Mouse (Mus musculus) inflammation-experienced regulatory T-cells, adult 6 months (primary cell): ENCODE results near the gene Cldn7. TPM values are rescaled to one million over a fixed set of nuclear protein-coding genes. Genes with fewer than 3 reads are reported as not detected.
"Not testable (repeated sequence)": the region's sequence is repeated elsewhere in the genome, so short reads cannot be mapped to it uniquely, and the experiment has no call there.

Source experiments
- ATAC-seq: one replicate; pipeline ENCODE4 v1.8.0; 2017
- polyA plus RNA-seq, 3 experiments: library from polyadenylated mRNA; unstranded; fragments of 100-300 nt; shearing (Covaris generic); gene quantifications; one replicate each; pipeline ENCODE4 v1.2.1; 2017

Gene Cldn7
- 1 to 10 TPM in 1 of 3 experiments, not detected in 2; 1.1 TPM for polyA plus RNA-seq

DNA sequence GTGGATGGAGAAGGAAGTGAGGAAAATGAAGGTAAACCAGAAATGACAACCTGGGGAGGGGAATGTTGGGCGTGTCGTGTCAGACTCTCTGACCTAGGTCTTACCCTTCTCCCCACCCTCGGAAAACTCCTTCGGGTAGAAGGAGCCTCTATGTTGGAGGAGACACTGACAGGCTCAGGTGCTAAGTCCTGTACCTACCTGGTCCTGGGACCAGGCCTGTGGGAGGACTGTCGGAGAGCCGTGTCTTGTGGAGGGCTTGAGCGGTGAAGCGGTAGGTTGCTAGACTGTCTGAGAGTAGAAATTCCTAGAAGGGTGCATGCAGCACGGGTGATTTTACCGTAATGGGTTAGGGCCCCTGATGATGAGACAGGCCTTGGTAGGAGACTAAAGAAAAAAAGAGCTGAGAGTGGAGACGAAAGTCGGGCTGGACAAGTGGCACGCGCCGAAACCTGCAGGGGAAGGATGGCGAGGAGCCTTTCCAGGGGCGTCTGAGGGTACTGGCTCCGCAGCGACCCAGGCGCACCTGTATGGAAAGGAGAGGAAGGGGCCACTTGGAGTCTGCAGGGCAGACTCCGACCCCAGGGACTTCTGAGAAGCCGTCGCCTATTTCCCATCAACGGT, at the start of gene Cldn7:
Cldn7 (plus strand) TSS at position 130 of the 621 bp plus-strand sequence.
- no peak for ATAC-seq

DNA sequence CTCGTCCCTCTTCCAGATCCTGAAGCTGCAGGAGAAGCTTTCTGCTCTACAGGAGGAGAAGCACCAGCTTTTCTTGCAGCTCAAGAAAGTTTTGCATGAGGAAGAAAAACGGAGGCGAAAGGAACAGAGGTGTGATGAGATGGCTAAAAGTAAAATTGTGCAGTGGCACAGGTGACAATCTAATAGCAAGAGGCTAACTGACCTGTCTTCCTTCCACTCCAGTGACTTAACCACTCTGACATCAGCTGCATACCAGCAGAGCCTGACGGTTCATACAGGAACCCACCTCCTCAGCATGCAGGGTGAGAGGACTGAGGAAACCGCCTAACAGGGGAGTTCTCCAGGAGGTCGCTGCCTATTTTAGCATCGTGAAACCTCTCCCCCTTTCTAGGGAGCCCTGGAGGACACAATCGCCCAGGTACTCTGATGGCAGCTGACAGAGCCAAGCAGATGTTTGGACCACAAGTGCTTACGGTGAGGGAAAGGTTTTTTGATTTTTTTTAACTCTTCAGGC, 49.6 kb upstream of the Cldn7 start:
- no peak for ATAC-seq

- ATAC-seq, result no peak
Observed at GRCm38 (mm10) chr11:69915667-69916627, 48.6 kb upstream of the Cldn7 start.

DNA sequence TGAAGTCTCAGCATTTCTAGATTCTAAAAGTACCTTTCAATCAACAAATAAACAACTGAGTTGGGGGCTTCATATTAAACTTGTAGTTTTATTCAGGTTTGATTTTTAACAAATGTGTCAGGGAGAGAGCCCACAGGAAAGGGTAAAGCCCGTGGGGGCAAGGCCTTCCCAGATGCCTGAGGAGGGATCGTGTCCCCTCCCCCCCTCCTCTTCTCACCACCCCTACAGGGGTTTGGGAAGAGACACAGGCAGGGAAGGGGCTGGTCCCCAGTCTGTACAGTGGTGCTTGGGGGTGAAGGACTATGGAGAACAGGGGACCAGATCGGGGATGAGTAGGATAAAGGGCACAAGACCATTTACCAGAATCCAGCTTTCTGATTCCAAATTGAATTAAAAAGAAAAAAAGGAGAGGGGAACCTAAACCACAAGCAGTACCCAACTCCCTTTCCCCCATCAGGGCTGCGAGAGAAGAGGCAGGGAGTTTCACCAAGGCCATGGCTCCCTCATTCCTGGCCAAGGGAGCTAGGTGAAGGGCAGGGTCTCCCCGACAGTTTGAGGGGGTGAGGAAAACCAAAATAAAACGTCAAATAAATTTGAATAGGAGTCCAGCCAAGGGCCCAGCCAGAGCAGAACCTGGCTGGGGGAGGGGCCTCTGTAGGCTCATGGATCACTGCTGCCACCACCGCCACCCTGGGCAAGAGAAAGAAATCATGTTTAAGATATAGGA, 47.8 kb upstream of the Cldn7 start:
- not testable (repeated sequence) for ATAC-seq

DNA sequence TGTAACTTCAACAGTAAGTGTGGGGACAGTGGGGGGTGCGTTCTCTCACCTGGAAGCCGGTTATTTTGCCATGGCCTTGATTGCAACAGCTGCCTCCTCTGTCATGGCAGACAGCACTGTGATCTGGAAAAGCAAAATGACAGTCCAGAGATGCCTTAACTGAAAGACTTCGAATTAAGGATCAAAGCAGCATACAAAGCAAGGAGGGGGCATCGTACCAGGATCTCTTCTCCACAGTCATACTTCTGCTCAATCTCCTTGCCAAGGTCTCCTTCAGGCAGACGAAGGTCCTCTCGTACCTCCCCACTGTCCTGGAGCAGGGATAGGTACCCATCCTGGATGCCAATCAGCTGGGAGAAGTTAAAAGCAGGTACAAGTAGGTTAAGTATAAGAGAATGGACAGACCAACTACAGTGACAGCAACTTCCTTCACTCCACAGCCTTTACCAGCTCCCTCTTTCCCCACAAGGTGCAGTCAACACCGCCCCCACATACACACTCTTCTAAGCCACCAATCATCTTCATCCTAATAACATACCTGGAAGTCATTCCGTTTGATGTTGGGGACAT, 47.1 kb upstream of the Cldn7 start:
- ATAC-seq, result no peak

- ATAC-seq, result no peak
Observed at GRCm38 (mm10) chr11:69918118-69918517, 46.5 kb upstream of the Cldn7 start.

DNA sequence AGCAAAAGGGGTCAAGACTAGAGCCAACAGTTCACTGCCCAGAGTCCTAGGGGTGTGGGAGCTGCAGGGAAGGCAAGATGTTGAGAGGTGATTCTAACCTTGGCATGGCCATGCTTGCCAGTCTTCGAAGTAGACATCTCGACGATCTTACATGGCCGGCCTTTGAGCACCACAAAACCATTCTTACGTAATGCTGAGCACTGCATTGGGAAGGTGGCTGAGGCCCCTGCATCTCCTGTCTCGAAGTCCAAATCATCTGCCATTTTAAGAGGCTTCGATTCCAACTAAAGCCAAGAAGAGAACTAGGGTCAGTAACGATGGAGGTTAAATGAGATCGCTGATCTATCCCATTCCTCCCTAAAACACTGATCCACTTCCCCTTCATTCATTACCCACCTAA, 45.5 kb upstream of the Cldn7 start:
- no peak for ATAC-seq

- ATAC-seq, result peak; percentile 46
Observed at GRCm38 (mm10) chr11:69919661-69920265, 44.8 kb upstream of the Cldn7 start.

DNA sequence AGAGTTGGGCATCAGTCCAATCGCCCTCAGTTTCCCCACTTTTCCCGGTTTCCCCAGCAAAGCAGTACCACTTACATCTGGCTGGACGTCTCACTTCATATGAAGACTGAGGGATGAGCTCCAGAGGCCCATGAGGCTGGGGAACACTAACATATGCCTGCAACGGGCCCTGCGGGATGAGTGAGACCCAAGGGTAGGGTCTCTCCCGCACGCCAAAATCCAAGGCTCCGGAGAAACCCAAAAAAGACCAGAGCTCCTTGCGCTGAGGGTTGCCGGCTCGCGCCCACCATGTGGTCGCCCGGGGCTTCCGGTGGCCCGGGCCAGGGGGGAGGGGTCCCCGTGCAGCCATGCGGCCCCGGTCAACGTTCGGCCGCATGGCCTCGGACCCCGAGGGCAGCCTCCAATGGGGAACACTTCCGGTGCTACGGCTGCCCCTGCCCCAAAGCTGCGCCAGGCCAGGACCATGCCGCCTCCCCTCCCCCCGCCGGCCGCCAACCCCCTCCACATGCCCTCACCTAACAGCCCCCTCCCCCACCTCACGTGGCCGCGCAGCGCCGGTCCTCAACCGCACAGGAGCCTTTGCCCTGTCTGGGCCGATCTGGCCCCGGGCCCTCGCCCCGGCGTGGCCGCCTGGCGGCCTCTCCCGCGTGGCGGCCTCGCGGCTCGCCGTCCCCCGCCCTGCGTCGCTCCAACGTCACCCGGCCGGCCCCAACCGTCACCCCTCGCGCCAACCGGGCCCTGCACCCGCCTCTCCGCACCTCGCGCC, 44.1 kb upstream of the Cldn7 start:
- ATAC-seq, result no peak

DNA sequence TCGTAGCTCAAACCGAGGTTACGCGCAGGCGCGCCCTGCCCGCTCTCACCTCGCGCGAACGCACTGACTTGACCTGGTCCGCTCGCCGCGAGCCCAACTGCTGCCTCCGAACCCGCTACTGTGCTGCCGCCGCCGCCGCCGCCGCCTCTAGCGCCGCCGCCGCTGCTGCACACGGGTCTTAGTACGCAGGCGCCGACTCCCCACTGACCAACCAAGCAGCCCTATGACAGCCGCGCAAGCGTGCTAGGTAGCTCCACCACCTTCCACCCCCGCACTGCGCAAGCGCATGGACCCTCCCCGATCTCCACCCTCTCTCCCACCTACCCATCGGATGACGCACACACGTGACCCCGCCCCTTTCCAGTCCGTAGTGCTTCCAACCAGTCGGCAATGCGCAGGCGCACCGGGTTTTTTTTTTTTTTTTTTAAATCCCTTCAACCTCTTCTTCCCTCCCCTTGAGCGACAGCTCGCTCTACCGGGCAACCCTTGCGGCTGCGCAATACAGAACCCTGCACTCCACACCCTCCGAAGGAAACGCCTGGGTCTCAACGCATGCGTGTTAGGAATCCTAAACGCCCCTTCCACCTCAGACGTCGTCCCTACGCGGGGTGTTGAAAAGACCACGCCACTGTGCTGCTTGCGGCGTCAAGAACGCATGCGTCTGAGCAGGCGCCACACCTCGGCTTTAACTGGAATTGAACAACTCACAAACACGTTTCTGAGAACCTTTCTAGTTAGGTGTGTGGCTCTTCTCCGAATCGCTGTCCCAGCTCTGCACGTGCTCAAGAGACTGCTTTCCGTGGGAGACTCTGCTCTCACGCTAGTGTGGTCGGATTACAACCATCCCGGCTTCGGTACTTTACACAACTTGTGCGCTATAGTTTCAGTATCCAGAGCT, 43.2 kb upstream of the Cldn7 start, which contains the start of gene Eif5a:
Eif5a (minus strand) TSS at position 845 of the 898 bp plus-strand sequence.
- peak; percentile 76 for ATAC-seq

- ATAC-seq, result no peak
Observed at GRCm38 (mm10) chr11:69922012-69922756, 42.4 kb upstream of the Cldn7 start.

DNA sequence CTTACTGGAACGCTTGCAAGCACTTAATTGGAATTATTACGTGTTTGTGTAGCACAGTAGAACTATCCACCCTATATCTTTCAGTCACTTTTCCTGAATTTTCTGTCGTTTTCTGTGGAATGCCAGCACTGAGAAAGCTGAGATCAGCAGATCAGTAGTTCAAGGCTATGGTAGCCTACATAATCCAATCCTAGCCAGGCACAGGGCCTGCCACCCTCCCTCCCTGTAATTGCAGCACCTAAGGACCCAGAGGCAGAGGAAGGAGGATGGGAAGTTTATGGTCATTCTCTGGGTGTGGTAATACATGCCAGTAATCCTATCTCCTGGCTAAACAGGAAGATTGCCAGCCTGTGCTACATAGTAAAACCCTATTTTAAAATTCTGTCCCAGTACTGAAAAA, 41.8 kb upstream of the Cldn7 start:
- ATAC-seq, result no peak

DNA sequence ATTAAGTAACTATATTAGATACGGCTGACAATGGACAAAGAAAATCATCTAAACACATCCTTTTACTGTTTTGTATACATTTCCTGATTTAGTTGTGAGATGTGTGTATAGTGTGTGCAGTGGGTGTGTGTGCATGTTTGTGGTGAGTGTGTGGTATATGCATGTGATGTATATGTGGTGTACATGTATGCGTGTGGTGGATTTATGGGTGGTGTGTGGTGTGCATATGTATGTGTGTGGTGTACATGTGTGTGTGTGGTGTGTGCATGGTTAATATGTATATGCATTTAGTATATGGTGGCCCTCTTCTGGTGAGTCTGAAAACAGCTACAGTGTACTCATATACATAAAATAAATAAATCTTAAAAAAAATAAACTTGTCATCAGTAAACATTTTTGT, 37.1 kb upstream of the Cldn7 start:
- ATAC-seq, result no peak

DNA sequence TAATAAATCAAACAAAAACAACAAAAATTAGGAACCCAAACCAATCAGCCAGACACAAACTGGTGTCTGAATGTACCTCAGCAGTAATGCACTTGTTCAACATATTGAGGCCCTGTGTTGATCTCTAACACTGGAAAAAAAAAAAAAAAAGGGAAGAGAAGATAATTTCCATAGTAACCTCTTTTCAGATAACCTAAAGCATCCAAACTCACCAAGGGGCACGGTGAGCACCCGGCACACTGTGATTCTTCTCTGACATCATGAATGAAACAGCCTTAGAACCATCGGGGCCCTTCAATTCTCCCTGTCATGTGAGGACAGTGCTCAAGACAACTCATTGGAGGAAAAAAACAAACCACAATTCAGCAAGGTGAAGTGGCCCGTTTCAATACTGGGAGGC, 34.9 kb upstream of the Cldn7 start:
- no peak for ATAC-seq

- not testable (repeated sequence) for ATAC-seq
Observed at GRCm38 (mm10) chr11:69930176-69930575, 34.4 kb upstream of the Cldn7 start.

GRCm38 (mm10) chr11:69930967-69931537, 33.5 kb upstream of the Cldn7 start:
- ATAC-seq, result no peak

GRCm38 (mm10) chr11:69931769-69932168, 32.8 kb upstream of the Cldn7 start:
- no peak for ATAC-seq

DNA sequence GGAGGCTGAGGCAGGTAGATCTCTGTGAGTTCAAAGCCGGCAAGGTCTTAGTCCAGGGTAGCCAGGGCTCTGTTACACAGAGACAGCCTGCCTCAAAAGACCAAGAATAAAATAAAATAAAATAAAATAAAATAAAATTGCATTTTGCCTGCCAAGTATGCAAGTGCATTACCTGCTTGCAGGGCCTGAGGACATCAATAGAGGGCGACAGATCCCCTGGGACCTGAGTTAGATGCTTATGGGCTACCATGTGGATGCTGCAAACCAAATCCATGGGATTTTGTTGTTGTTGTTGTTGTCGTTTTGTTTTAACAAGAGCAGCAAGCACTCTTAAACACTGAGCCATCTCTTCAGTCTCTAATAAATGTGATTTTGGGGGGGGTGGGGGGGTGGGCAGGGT, 32.3 kb upstream of the Cldn7 start:
- ATAC-seq, result no peak

DNA sequence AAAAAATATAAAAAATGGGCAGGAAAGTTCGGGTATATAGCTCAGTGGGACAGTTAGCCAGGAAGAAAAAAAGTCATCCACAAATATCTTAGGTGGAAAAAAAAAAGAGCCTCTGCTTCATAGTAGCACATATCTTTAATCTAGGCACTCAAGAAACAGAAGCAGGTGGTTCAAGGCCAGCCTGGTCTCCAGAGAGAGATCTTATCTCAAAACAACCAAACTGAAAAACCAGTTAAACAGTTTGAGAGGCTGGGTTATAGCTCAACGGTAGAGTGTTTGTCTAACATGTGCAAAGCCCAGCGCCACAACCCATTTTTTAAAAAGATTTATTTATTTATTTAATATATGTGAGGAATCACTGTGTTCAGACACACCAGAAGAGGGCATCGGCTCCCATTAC, 31.5 kb upstream of the Cldn7 start:
- ATAC-seq, result no peak
